ENCODE assay signal across 10 mouse cellular contexts in genomic region chr9:61484391-61484790, GRCm38 (mm10).
DNase-seq lines count a peak whose midpoint lies in the region; ATAC-seq and TF ChIP-seq lines count a peak whose summit lies in the region.
"Had no signal": no experiment of that assay in that cellular context is flagged by ENCODE, and none has a peak within 500 bp of the region (broad histone marks: within the 10 kb centered on the region; RNA-seq: fewer than 3 reads in every experiment).

No protein-coding gene starts in this region.

- H3K4me1 ChIP-seq in limb, embryonic 14.5 days (ENCODE audit: control insufficient read depth, insufficient read depth, low read length): no peaks in the 10 kb centered on the region
- H3K4me1 ChIP-seq: lung, embryonic 15.5 days had no signal

- no peaks in the 10 kb centered on the region for H3K36me3 ChIP-seq in limb, embryonic 14.5 days (ENCODE audit: control insufficient read depth, insufficient read depth, low read length)
- H3K36me3 ChIP-seq: embryonic facial prominence, embryonic 13.5 days; lung, embryonic 15.5 days had no signal

- no peak overlapping the region for H3K4me2 ChIP-seq in limb, embryonic 14.5 days (replicated peaks; ENCODE audit: low read depth, low read length, severe bottlenecking)
- H3K4me2 ChIP-seq: embryonic facial prominence, embryonic 13.5 days; lung, embryonic 15.5 days had no signal

- no peak overlapping the region for H3K27ac ChIP-seq in limb, embryonic 14.5 days (replicated peaks; ENCODE audit: low read depth, low read length)
- H3K27ac ChIP-seq: embryonic facial prominence, embryonic 13.5 days; lung, embryonic 15.5 days had no signal

- DNase-seq in heart, postnatal 14 days: peak; percentile 17 to 54
- DNase-seq in heart, postnatal 36 days: no peak
- peak; percentile 56 for DNase-seq in 416B (ENCODE audit: low read depth)
- DNase-seq in c-Kit-positive CD71-negative TER-119-negative erythroid progenitor cells, embryonic 14.5 days (ENCODE audit: low read depth): peak; percentile 58
- peak; percentile 90 for DNase-seq in limb, embryonic 14.5 days (ENCODE audit: low spot score)
- no peak for DNase-seq in layer of hippocampus, adult 11-12 months (ENCODE audit: low spot score)
- no peak for DNase-seq in urinary bladder, postnatal 4 days (ENCODE audit: low spot score in 2 of 2)
- DNase-seq in frontal cortex, postnatal 10 days (ENCODE audit: low spot score in 2 of 2): no peak

- intact Hi-C loops in heart, postnatal 14 days (cut with DNase I): loop anchor here (2.0 kb wide), 1 partner anchor 52 kb away; no protein-coding TSS in a partner anchor
- intact Hi-C loops in heart, postnatal 36 days (cut with DNase I): no loop called here

- no peak overlapping the region for H3K9ac ChIP-seq in limb, embryonic 14.5 days (ENCODE audit: low read depth, low read length, severe bottlenecking)
- H3K9ac ChIP-seq: embryonic facial prominence, embryonic 13.5 days; lung, embryonic 15.5 days had no signal

- ATAC-seq in limb, embryonic 14.5 days (ENCODE audit: low FRiP score, low read depth): no peak

- WGBS in limb, embryonic 14.5 days: 26% methylated on average over 3 of the region's 3 CpGs

- no peak for TF ChIP-seq POLR2A in limb, embryonic 14.5 days (IDR thresholded peaks at IDR 0.05; ENCODE audit: borderline replicate concordance, extremely low read depth, insufficient read depth, insufficient read length)

- H3K27me3 ChIP-seq in limb, embryonic 14.5 days (ENCODE audit: control insufficient read depth, insufficient read depth, low read length): no peaks in the 10 kb centered on the region

- no peak overlapping the region for H3K4me3 ChIP-seq in limb, embryonic 14.5 days (replicated peaks; ENCODE audit: low read length)
- H3K4me3 ChIP-seq: embryonic facial prominence, embryonic 13.5 days; lung, embryonic 15.5 days had no signal

- no peaks in the 10 kb centered on the region for H3K9me3 ChIP-seq in limb, embryonic 14.5 days (ENCODE audit: control insufficient read depth, low read length)
- H3K9me3 ChIP-seq: embryonic facial prominence, embryonic 13.5 days; lung, embryonic 15.5 days had no signal

Comparison
In these comparisons a context has a peak if more than half of its experiments do, and no peak if none do; other contexts are left out.
1. DNase-seq: peak in heart, postnatal 14 days (2 of 2), 416B (single experiment), c-Kit-positive CD71-negative TER-119-negative erythroid progenitor cells, embryonic 14.5 days (single experiment) and limb, embryonic 14.5 days (single experiment); none in heart, postnatal 36 days (0 of 2), layer of hippocampus, adult 11-12 months (single experiment), urinary bladder, postnatal 4 days (0 of 2) and frontal cortex, postnatal 10 days (0 of 2).